Mouse (Mus musculus) MEL (cell line): ENCODE data around the gene Ndst4. TPM values are rescaled to one million over a fixed set of nuclear protein-coding genes. Genes with fewer than 3 reads are reported as not detected.

Experiments
- DNase-seq: peaks from one replicate; pipeline ENCODE4 v3.0.0; 2011; ENCODE audit warnings: low read depth, low spot score
- H3K27ac ChIP-seq: 2 replicates; pipeline ENCODE4 v1.5.1; 2012; ENCODE audit warnings: low read depth, mild to moderate bottlenecking, control low read depth, low read length, moderate library complexity; ENCODE audit not compliant: control insufficient read depth
- H3K27me3 ChIP-seq, 2 experiments: fragments of 150-350 bp in 1 of 2; sonication (generic) in 1 of 2; 2 replicates each; pipeline ENCODE4 v1.6.1; 2012; ENCODE audit warnings: low read length in 2 of 2, mild to moderate bottlenecking in 2 of 2, improper control_type of control experiment in 1 of 2, moderate library complexity in 1 of 2; ENCODE audit not compliant: insufficient read depth in 2 of 2, control insufficient read depth in 1 of 2
- H3K36me3 ChIP-seq, 2 experiments: 2 replicates each; pipeline ENCODE4 v1.6.1; 2012 to 2014; ENCODE audit warnings: low read length in 2 of 2, improper control_type of control experiment in 1 of 2, inconsistent platforms in 1 of 2, mild to moderate bottlenecking in 1 of 2; ENCODE audit not compliant: insufficient read depth in 2 of 2, control insufficient read depth in 1 of 2
- H3K4me1 ChIP-seq, 2 experiments: fragments of 150-350 bp in 1 of 2; sonication (generic) in 1 of 2; 2 replicates each; pipeline ENCODE4 v1.6.1; 2012; ENCODE audit warnings: low read length in 2 of 2, improper control_type of control experiment in 1 of 2, mild to moderate bottlenecking in 1 of 2; ENCODE audit not compliant: insufficient read depth in 2 of 2, control insufficient read depth in 1 of 2
- H3K4me3 ChIP-seq, 2 experiments: fragments of 150-350 bp in 1 of 2; sonication (generic) in 1 of 2; 2 replicates each; pipeline ENCODE4 v1.5.1; 2012; ENCODE audit warnings: low read depth in 2 of 2, low read length in 2 of 2, mild to moderate bottlenecking in 2 of 2, moderate library complexity in 2 of 2, control low read depth in 1 of 2, improper control_type of control experiment in 1 of 2; ENCODE audit not compliant: control insufficient read depth in 1 of 2, insufficient read depth in 1 of 2
- H3K79me2 ChIP-seq: 2 replicates; pipeline ENCODE4 v1.6.1; 2012; ENCODE audit warnings: mild to moderate bottlenecking, low read length, moderate library complexity; ENCODE audit not compliant: control insufficient read depth, poor library complexity, insufficient read depth
- H3K9ac ChIP-seq: 2 replicates; pipeline ENCODE4 v1.6.1; 2012; ENCODE audit warnings: low read depth, mild to moderate bottlenecking, control low read depth, low read length, moderate library complexity; ENCODE audit not compliant: control insufficient read depth, poor library complexity, severe bottlenecking
- H3K9me3 ChIP-seq: fragments of 150-350 bp; sonication (generic); replicated peaks from 2 replicates; pipeline ENCODE4 v1.6.1; 2012; ENCODE audit warnings: mild to moderate bottlenecking, low read length, improper control_type of control experiment, moderate library complexity; ENCODE audit not compliant: insufficient read depth
- BHLHE40 ChIP-seq: IDR thresholded peaks from 2 replicates; pipeline ENCODE4 v1.6.1; 2012; ENCODE audit warnings: low read depth, mild to moderate bottlenecking, inconsistent platforms, low read length, improper control_type of control experiment, borderline replicate concordance
- CHD2 ChIP-seq: IDR thresholded peaks from 2 replicates; pipeline ENCODE4 v1.6.1; 2011; ENCODE audit warnings: low read length, improper control_type of control experiment
- CTCF ChIP-seq, 3 experiments: IDR thresholded peaks in 2 of 3; conservative IDR thresholded peaks in 1 of 3; 2 replicates each; pipeline ENCODE4 v1.5.1; 2011 to 2012; ENCODE audit warnings: low read length in 3 of 3, low read depth in 2 of 3, mild to moderate bottlenecking in 2 of 3, improper control_type of control experiment in 1 of 3, inconsistent platforms in 1 of 3, mixed read lengths in 1 of 3, moderate library complexity in 1 of 3; ENCODE audit not compliant: control insufficient read depth in 1 of 3, insufficient read depth in 1 of 3, poor library complexity in 1 of 3, severe bottlenecking in 1 of 3
- E2F4 ChIP-seq: IDR thresholded peaks from 2 replicates; pipeline ENCODE4 v1.6.1; 2011; ENCODE audit warnings: low read depth, low read length, improper control_type of control experiment, borderline replicate concordance
- EP300 ChIP-seq, 2 experiments: IDR thresholded peaks; 2 replicates each; pipeline ENCODE4 v1.6.1; 2011; ENCODE audit warnings: improper control_type of control experiment in 2 of 2, low read length in 2 of 2, low read depth in 1 of 2, mild to moderate bottlenecking in 1 of 2
- ETS1 ChIP-seq: IDR thresholded peaks from 2 replicates; pipeline ENCODE4 v1.6.1; 2012; ENCODE audit warnings: low read depth, mild to moderate bottlenecking, inconsistent platforms, low read length, improper control_type of control experiment, moderate library complexity
- GABPA ChIP-seq: IDR thresholded peaks from 2 replicates; pipeline ENCODE4 v1.6.1; 2012; ENCODE audit warnings: low read depth, mild to moderate bottlenecking, inconsistent platforms, low read length, improper control_type of control experiment, moderate library complexity
- GATA1 ChIP-seq: IDR thresholded peaks from 2 replicates; pipeline ENCODE4 v1.6.1; 2011; ENCODE audit warnings: low read depth, low read length, improper control_type of control experiment
- JUND ChIP-seq: IDR thresholded peaks from 2 replicates; pipeline ENCODE4 v1.6.1; 2011; ENCODE audit warnings: low read depth, mild to moderate bottlenecking, improper control_type of control experiment, low read length
- KAT2A ChIP-seq: conservative IDR thresholded peaks from 2 replicates; pipeline ENCODE4 v1.6.1; 2012; ENCODE audit warnings: low read depth, low read length, improper control_type of control experiment, inconsistent platforms
- MAFK ChIP-seq: IDR thresholded peaks from 2 replicates; pipeline ENCODE4 v1.6.1; 2011; ENCODE audit warnings: low read depth, mild to moderate bottlenecking, low read length, improper control_type of control experiment, borderline replicate concordance
- MXI1 ChIP-seq: IDR thresholded peaks from 2 replicates; pipeline ENCODE4 v1.6.1; 2011; ENCODE audit warnings: mild to moderate bottlenecking, low read depth, low read length, improper control_type of control experiment
- NELFE ChIP-seq: IDR thresholded peaks from 2 replicates; pipeline ENCODE4 v1.6.1; 2011; ENCODE audit warnings: low read depth, low read length, improper control_type of control experiment
- POLR2A ChIP-seq, 2 experiments: IDR thresholded peaks; 2 replicates each; pipeline ENCODE4 v1.6.1; 2011 to 2012; ENCODE audit warnings: low read length in 2 of 2, mild to moderate bottlenecking in 2 of 2, control low read depth in 1 of 2, improper control_type of control experiment in 1 of 2, low read depth in 1 of 2, moderate library complexity in 1 of 2; ENCODE audit not compliant: control insufficient read depth in 1 of 2, insufficient read depth in 1 of 2, poor library complexity in 1 of 2
- POLR2AphosphoS2 ChIP-seq: IDR thresholded peaks from 2 replicates; pipeline ENCODE4 v1.6.1; 2011; ENCODE audit warnings: low read length, improper control_type of control experiment
- POLR2AphosphoS5 ChIP-seq: IDR thresholded peaks from 2 replicates; pipeline ENCODE4 v1.6.1; 2012; ENCODE audit warnings: low read depth, borderline replicate concordance, mild to moderate bottlenecking, inconsistent platforms, low read length, moderate library complexity, mixed read lengths
- RAD21 ChIP-seq: IDR thresholded peaks from 2 replicates; pipeline ENCODE4 v1.6.1; 2011; ENCODE audit warnings: mild to moderate bottlenecking, low read depth, low read length, improper control_type of control experiment
- RCOR1 ChIP-seq: IDR thresholded peaks from 2 replicates; pipeline ENCODE4 v1.6.1; 2012; ENCODE audit warnings: low read depth, mild to moderate bottlenecking, inconsistent platforms, low read length, improper control_type of control experiment
- SMC3 ChIP-seq: IDR thresholded peaks from 2 replicates; pipeline ENCODE4 v1.6.1; 2011; ENCODE audit warnings: low read depth, low read length, improper control_type of control experiment
- TBP ChIP-seq: IDR thresholded peaks from 2 replicates; pipeline ENCODE4 v1.8.0; 2011; ENCODE audit warnings: low read depth, low read length, improper control_type of control experiment
- TCF12 ChIP-seq: IDR thresholded peaks from 2 replicates; pipeline ENCODE4 v1.6.1; 2014; ENCODE audit warnings: low read depth, mild to moderate bottlenecking, inconsistent platforms, low read length, improper control_type of control experiment, moderate library complexity
- ZKSCAN1 ChIP-seq: IDR thresholded peaks from 2 replicates; pipeline ENCODE4 v1.6.1; 2012; ENCODE audit warnings: low read depth, mild to moderate bottlenecking, inconsistent platforms, low read length, improper control_type of control experiment, moderate library complexity
- ZMIZ1 ChIP-seq: IDR thresholded peaks from 2 replicates; pipeline ENCODE4 v1.6.1; 2012; ENCODE audit warnings: low read depth, mild to moderate bottlenecking, inconsistent platforms, low read length, improper control_type of control experiment, moderate library complexity
- polyA plus RNA-seq, 2 experiments: library from polyadenylated mRNA; stranded (reverse) in 1 of 2; unstranded in 1 of 2; fragments of >175 nt in 1 of 2; fragments of >200 nt in 1 of 2; gene quantifications; 2 replicates each; pipeline versions ENCODE4 v1.2.1 to v1.2.4; 2012; ENCODE audit warnings: low replicate concordance in 2 of 2, low read depth in 1 of 2; ENCODE audit not compliant: insufficient read length in 2 of 2, insufficient read depth in 1 of 2, missing spikeins in 1 of 2
- total RNA-seq: library from RNA; depleted of rRNA; stranded (reverse); fragments of 300-350 nt; gene quantifications from 2 replicates; pipeline ENCODE4 v1.2.3, GENCODE M21; 2012

Gene Ndst4
- total and polyA plus RNA-seq, 3 experiments, result not detected

- H3K9me3 ChIP-seq, result no peaks in the 10 kb centered on the region
- TF ChIP-seq POLR2AphosphoS2 (no peak), KAT2A (no peak), NELFE (no peak), TCF12 (no peak), ZKSCAN1 (no peak)
- no peaks in the 10 kb centered on the region for H3K79me2 ChIP-seq
- H3K27me3 ChIP-seq, result no peaks in the 10 kb centered on the region
- H3K4me1 ChIP-seq, result no peaks in the 10 kb centered on the region
- no peaks in the 10 kb centered on the region for H3K36me3 ChIP-seq
- H3K4me3 ChIP-seq, result no peak overlapping the region
- H3K9ac ChIP-seq, result no peak overlapping the region
- H3K27ac ChIP-seq, result no peak overlapping the region
- DNase-seq, result no peak
Observed at GRCm38 (mm10) chr3:125510102-125510501, 106.2 kb downstream of the Ndst4 start.

GRCm38 (mm10) chr3:125533371-125533770 is 129.5 kb downstream of the Ndst4 start:
- TF ChIP-seq CHD2 (no peak), ZMIZ1 (no peak), POLR2AphosphoS2 (no peak)
- no peaks in the 10 kb centered on the region for H3K79me2 ChIP-seq
- no peak overlapping the region for H3K27ac ChIP-seq
- H3K4me1 ChIP-seq, result no peaks in the 10 kb centered on the region
- H3K9ac ChIP-seq, result no peak overlapping the region
- no peak for DNase-seq
- no peaks in the 10 kb centered on the region for H3K36me3 ChIP-seq
- no peak overlapping the region for H3K4me3 ChIP-seq
- H3K9me3 ChIP-seq, result no peaks in the 10 kb centered on the region
- no peaks in the 10 kb centered on the region for H3K27me3 ChIP-seq

GRCm38 (mm10) chr3:125570602-125571001 is 166.7 kb downstream of the Ndst4 start:
- H3K27ac ChIP-seq, result no peak overlapping the region
- H3K27me3 ChIP-seq, result no peaks in the 10 kb centered on the region
- no peak overlapping the region for H3K9ac ChIP-seq
- no peaks in the 10 kb centered on the region for H3K36me3 ChIP-seq
- TF ChIP-seq E2F4, result no peak
- TF ChIP-seq GATA1, result no peak
- TF ChIP-seq BHLHE40, result no peak
- TF ChIP-seq RCOR1, result no peak
- no peak for TF ChIP-seq GABPA
- no peak for TF ChIP-seq TBP
- TF ChIP-seq RAD21, result no peak
- no peak for TF ChIP-seq POLR2AphosphoS5
- TF ChIP-seq MAFK, result no peak
- no peak for TF ChIP-seq SMC3
- TF ChIP-seq JUND, result no peak
- no peak for TF ChIP-seq POLR2A (IDR thresholded peaks at IDR 0.05; ENCODE audit: control insufficient read depth in 1 of 2, insufficient read depth in 1 of 2, low read depth in 1 of 2, low read length in 2 of 2, poor library complexity in 1 of 2)
- no peak for TF ChIP-seq CTCF (IDR thresholded peaks at IDR 0.05 in 2 of 3, conservative IDR thresholded peaks at IDR 0.05 in 1 of 3; ENCODE audit: control insufficient read depth in 1 of 3, insufficient read depth in 1 of 3, low read depth in 2 of 3, low read length in 3 of 3, poor library complexity in 1 of 3, severe bottlenecking in 1 of 3)
- no peak for TF ChIP-seq ETS1
- no peak for TF ChIP-seq MXI1
- no peak for TF ChIP-seq POLR2AphosphoS2
- no peak for TF ChIP-seq EP300 (IDR thresholded peaks at IDR 0.05; ENCODE audit: low read depth in 1 of 2, low read length in 2 of 2)
- TF ChIP-seq, all 39 proteins: peak for 0
- Histone ChIP-seq H3K4me1 (no peaks in the 10 kb centered on the region), H3K4me3 (no peak overlapping the region), H3K9me3 (no peaks in the 10 kb centered on the region), H3K79me2 (no peaks in the 10 kb centered on the region)
- DNase-seq, result no peak
